Mouse (Mus musculus) midbrain, postnatal 0 days (tissue): ENCODE measurements around the gene Brd1. TPM values are rescaled to one million over a fixed set of nuclear protein-coding genes. Genes with fewer than 3 reads are reported as not detected.
A peak's percentile ranks its signal among the peaks of the same experiment; 100 is the strongest.

Experiments
- ATAC-seq: fragments of 200-750 bp; cut with Nextera tagmentation; 2 replicates; pipeline ENCODE4 v1.8.0; 2017; ENCODE audit warnings: moderate number of reproducible peaks, mild to moderate bottlenecking, moderate TSS enrichment, moderate library complexity; ENCODE audit not compliant: low FRiP score
- DNase-seq: peaks from one replicate; pipeline ENCODE4 v3.0.0-alpha.2; 2015; ENCODE audit warnings: low spot score
- H3K27ac ChIP-seq: fragments of 300-500 bp; sonication (generic); 2 replicates; pipeline ENCODE4 v1.5.1; 2014; ENCODE audit warnings: low read depth, mild to moderate bottlenecking, low read length, mixed read lengths
- H3K27me3 ChIP-seq: fragments of 300-500 bp; sonication (generic); 2 replicates; pipeline ENCODE4 v1.6.1; 2014; ENCODE audit warnings: low read length, control low read depth, mixed read lengths; ENCODE audit not compliant: insufficient read depth
- H3K36me3 ChIP-seq: fragments of 300-500 bp; sonication (generic); 2 replicates; pipeline ENCODE4 v1.6.1; 2014; ENCODE audit warnings: low read length, control low read depth, mixed read lengths; ENCODE audit not compliant: insufficient read depth
- H3K4me1 ChIP-seq: fragments of 300-500 bp; sonication (generic); 2 replicates; pipeline ENCODE4 v1.6.1; 2014; ENCODE audit warnings: mild to moderate bottlenecking, control low read depth, antibody characterized with exemption, low read length, mixed read lengths; ENCODE audit not compliant: insufficient read depth
- H3K4me2 ChIP-seq: fragments of 300-500 bp; sonication (generic); 2 replicates; pipeline ENCODE4 v1.6.1; 2014; ENCODE audit warnings: low read depth, mild to moderate bottlenecking, low read length, mixed read lengths; ENCODE audit not compliant: poor library complexity, severe bottlenecking
- H3K4me3 ChIP-seq: fragments of 300-500 bp; sonication (generic); 2 replicates; pipeline ENCODE4 v1.5.1; 2014; ENCODE audit warnings: low read depth, mild to moderate bottlenecking, low read length, moderate library complexity
- H3K9ac ChIP-seq: fragments of 300-500 bp; sonication (generic); replicated peaks from 2 replicates; pipeline ENCODE4 v1.6.1; 2014; ENCODE audit warnings: mild to moderate bottlenecking, low read length, moderate library complexity, mixed read lengths; ENCODE audit not compliant: poor library complexity, severe bottlenecking
- H3K9me3 ChIP-seq: fragments of 300-500 bp; sonication (generic); 2 replicates; pipeline ENCODE4 v1.6.1; 2016; ENCODE audit warnings: low read length, control low read depth
- CTCF ChIP-seq: IDR thresholded peaks from 2 replicates; pipeline ENCODE4 v1.5.1; 2016; ENCODE audit warnings: antibody characterized with exemption, mild to moderate bottlenecking
- WGBS: fragments of 180-500 bp; shearing (Covaris S2); extraction: QIAGEN DNeasy Blood & Tissue Kit; methylation state at CpG from one replicate; pipeline ENCODE4 v1.1.7; 2014; 5-methylcytosine and 5-hydroxymethylcytosine counted together
- polyA plus RNA-seq: library from polyadenylated mRNA; unstranded; fragments of >200 nt; fragmentation: Nextera tagmentation; extraction: Ambion mirVana; gene quantifications from 2 replicates; pipeline ENCODE4 v1.2.1, GENCODE M21; 2015
- total RNA-seq: library from RNA; depleted of rRNA; stranded (reverse); fragments of >200 nt; gene quantifications from 2 replicates; pipeline ENCODE4 v1.2.3, GENCODE M21; 2014

Gene Brd1
- total and polyA plus RNA-seq, 2 experiments from 2014 or later: 11.7 to 42.2 TPM

DNA sequence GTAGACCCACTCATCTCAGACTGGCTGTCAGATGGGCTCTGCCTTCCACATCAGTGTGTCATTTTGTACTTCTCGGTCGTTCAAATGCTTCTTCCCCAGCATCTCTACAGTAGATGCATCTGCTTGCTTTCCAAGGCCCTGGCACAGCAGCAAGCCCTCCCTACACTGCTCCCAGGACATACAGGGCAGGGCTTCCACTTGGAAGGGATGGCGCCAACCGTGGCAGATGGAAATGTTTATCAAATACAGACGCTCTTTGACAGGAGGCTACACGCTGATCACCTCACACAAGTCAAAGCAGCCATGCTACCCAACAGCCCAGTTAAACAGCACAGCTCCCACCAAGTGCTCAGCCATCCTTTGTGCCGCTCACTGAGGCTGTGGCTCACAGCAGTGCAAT lies 9.7 kb downstream of the Brd1 start:
- WGBS: 84% methylated on average over 7 of the region's 7 CpGs
- Histone ChIP-seq H3K4me3 (no peak overlapping the region), H3K4me1 (no peaks in the 10 kb centered on the region), H3K9ac (no peak overlapping the region), H3K4me2 (no peak overlapping the region), H3K27ac (no peak overlapping the region), H3K36me3 (peaks cover 39% of the 10 kb centered on the region), H3K9me3 (no peaks in the 10 kb centered on the region), H3K27me3 (no peaks in the 10 kb centered on the region)
- no peak for TF ChIP-seq CTCF
- ATAC-seq (no peak), DNase-seq (no peak)

GRCm38 (mm10) chr15:88723205-88723604 lies 10.8 kb downstream of the Brd1 start:
- Histone ChIP-seq H3K4me3 (no peak overlapping the region), H3K27me3 (no peaks in the 10 kb centered on the region), H3K4me2 (no peak overlapping the region), H3K9me3 (no peaks in the 10 kb centered on the region), H3K36me3 (peaks cover 31% of the 10 kb centered on the region), H3K27ac (no peak overlapping the region), H3K9ac (no peak overlapping the region), H3K4me1 (no peaks in the 10 kb centered on the region)
- TF ChIP-seq CTCF: no peak
- no peak for ATAC-seq
- no peak for DNase-seq
- WGBS: 92% methylated on average over 6 of the region's 6 CpGs

DNA sequence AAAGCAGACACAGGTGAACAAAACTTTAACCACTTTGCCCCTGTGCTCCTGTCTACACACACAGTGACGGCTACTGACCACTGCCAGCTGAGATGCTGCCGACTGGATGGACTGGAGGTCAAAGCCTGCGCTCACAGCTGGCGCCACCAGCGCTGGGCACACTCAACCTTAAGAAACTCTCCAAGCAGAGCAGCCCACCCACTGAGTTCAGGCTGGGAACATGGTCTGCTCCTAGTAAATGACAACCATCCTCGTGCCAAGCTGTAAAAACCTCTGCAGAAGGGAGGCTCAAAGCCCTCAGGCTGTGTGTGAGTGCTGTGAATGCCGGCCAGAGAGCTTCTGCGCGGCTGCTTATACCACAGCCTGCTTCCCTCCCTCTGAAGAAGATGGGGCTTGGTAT lies 16.8 kb downstream of the Brd1 start:
- no peak overlapping the region for H3K4me2 ChIP-seq
- no peak overlapping the region for H3K27ac ChIP-seq
- no peak overlapping the region for H3K4me3 ChIP-seq
- H3K9ac ChIP-seq: no peak overlapping the region
- WGBS: 52% methylated on average over 9 of the region's 9 CpGs
- no peaks in the 10 kb centered on the region for H3K9me3 ChIP-seq
- H3K4me1 ChIP-seq: no peaks in the 10 kb centered on the region
- no peak for TF ChIP-seq CTCF
- H3K36me3 ChIP-seq: peaks cover 48% of the 10 kb centered on the region
- peak; percentile 35 for DNase-seq
- H3K27me3 ChIP-seq: no peaks in the 10 kb centered on the region
- no peak for ATAC-seq

DNA sequence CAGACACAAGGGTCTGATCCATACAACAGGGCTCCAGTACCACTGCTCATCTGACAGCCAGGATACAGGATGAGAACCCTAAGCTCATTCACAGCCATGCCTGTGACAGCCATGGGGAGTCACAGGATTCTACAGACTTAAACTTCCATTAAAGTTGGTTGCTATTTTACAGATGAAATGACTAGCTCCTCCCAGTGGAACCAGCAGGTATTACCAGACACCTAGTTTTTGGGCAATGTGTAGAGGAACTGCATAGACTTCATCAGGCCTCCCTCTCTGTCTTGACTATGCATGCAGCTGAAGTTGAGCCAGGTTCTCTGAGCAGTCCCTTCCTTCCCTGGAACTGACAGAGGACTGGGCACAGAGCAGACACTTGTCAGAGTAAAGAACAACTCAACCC lies 17.7 kb downstream of the Brd1 start:
- Histone ChIP-seq H3K36me3 (peaks cover 57% of the 10 kb centered on the region), H3K4me2 (no peak overlapping the region), H3K9ac (no peak overlapping the region), H3K4me1 (no peaks in the 10 kb centered on the region), H3K27ac (no peak overlapping the region), H3K4me3 (no peak overlapping the region), H3K9me3 (no peaks in the 10 kb centered on the region), H3K27me3 (no peaks in the 10 kb centered on the region)
- DNase-seq (peak; percentile 49), ATAC-seq (no peak)
- peak; percentile 74 for TF ChIP-seq CTCF

GRCm38 (mm10) chr15:88714021-88714589 lies 19.9 kb downstream of the Brd1 start:
- 79% methylated on average over 6 of the region's 6 CpGs for WGBS
- DNase-seq (no peak), ATAC-seq (no peak)
- no peak for TF ChIP-seq CTCF
- Histone ChIP-seq H3K27me3 (no peaks in the 10 kb centered on the region), H3K9ac (no peak overlapping the region), H3K9me3 (no peaks in the 10 kb centered on the region), H3K27ac (no peak overlapping the region), H3K4me2 (no peak overlapping the region), H3K4me3 (no peak overlapping the region), H3K36me3 (peaks cover 66% of the 10 kb centered on the region), H3K4me1 (no peaks in the 10 kb centered on the region)

DNA sequence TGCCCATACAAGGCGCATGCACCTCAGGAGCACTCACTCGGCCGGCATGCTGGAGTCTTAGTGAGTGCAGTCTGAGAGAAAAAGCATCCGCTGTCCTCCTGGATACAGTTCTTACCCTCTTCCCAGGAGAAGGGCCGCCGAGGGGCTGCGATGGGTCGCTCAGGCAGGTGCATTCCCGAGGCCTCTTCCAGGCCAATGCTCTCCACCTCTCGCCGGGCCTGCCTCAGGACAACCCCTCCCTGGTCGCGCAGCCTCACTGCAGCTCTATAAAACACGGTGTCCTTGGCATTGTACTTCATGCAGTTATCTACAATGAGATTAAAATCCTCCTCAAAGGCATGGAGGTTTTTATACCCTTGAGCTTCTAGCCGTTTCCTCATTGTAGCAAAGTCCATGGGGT lies 21.5 kb downstream of the Brd1 start:
- no peak overlapping the region for H3K4me2 ChIP-seq
- no peak for TF ChIP-seq CTCF
- 95% methylated on average over 15 of the region's 15 CpGs for WGBS
- no peak for ATAC-seq
- H3K36me3 ChIP-seq: peaks cover 68% of the 10 kb centered on the region
- no peak overlapping the region for H3K4me3 ChIP-seq
- no peak for DNase-seq
- no peaks in the 10 kb centered on the region for H3K9me3 ChIP-seq
- no peak overlapping the region for H3K9ac ChIP-seq
- H3K27me3 ChIP-seq: no peaks in the 10 kb centered on the region
- H3K27ac ChIP-seq: no peak overlapping the region
- H3K4me1 ChIP-seq: no peaks in the 10 kb centered on the region
